12 mouse cellular contexts compared by ENCODE assay signal in the genomic region with DNA sequence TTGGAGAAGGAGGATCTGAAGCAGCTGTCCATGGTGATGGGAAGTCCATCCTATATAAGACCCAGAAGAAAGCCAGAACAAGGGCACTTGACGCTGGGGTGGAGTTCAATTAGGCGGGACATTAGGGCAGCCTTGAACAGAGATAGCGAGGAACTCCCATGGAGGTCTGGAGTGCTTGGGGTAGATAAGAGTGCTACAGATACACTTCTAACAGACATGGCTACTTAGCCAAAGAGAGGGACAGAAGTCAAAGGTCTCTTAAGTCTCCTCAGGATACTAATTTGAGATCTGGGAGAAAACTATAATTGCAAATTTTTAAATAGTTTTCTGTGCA.
DNase-seq lines count a peak whose midpoint lies in the region; ATAC-seq lines count a peak whose summit lies in the region.
"Had no signal": no experiment of that assay in that cellular context is flagged by ENCODE, and none has a peak within 500 bp of the region (broad histone marks: within the 10 kb centered on the region; RNA-seq: fewer than 3 reads in every experiment).

No protein-coding gene starts in this region.

- ATAC-seq in heart, embryonic 11.5 days (replicated peaks; ENCODE audit: insufficient number of reproducible peaks, low FRiP score, low TSS enrichment), result peak; percentile 99
- 0 out of 2 replicates have a peak, but pooled peaks have one; percentile 25 for ATAC-seq in neural tube, embryonic 11.5 days (ENCODE audit: insufficient read depth, low FRiP score, low TSS enrichment)
- ATAC-seq in neural tube, embryonic 15.5 days (ENCODE audit: low FRiP score), result no peak
- peak; percentile 100 for ATAC-seq in liver, embryonic 13.5 days (ENCODE audit: low read depth)
- ATAC-seq in inflammation-experienced regulatory T-cells, adult 6 months, result no peak

- H3K27ac ChIP-seq in heart, embryonic 11.5 days (ENCODE audit: low read depth, low read length), result peak overlapping the region; percentile 69
- no peak overlapping the region for H3K27ac ChIP-seq in neural tube, embryonic 11.5 days (ENCODE audit: low read depth, low read length)
- H3K27ac ChIP-seq in neural tube, embryonic 15.5 days (replicated peaks), result no peak overlapping the region
- H3K27ac ChIP-seq in liver, embryonic 13.5 days, result peak overlapping the region; percentile 90
- H3K27ac ChIP-seq: hindbrain, embryonic 12.5 days had no signal

- no peak overlapping the region for H3K4me2 ChIP-seq in heart, embryonic 11.5 days
- H3K4me2 ChIP-seq in neural tube, embryonic 11.5 days (ENCODE audit: low read depth), result no peak overlapping the region
- no peak overlapping the region for H3K4me2 ChIP-seq in neural tube, embryonic 15.5 days
- H3K4me2 ChIP-seq in liver, embryonic 13.5 days, result peak overlapping the region; percentile 39
- H3K4me2 ChIP-seq: hindbrain, embryonic 12.5 days had no signal

- H3K4me3 ChIP-seq in heart, embryonic 11.5 days (ENCODE audit: low read depth, low read length), result no peak overlapping the region
- H3K4me3 ChIP-seq in neural tube, embryonic 11.5 days (ENCODE audit: low read depth, low read length), result no peak overlapping the region
- no peak overlapping the region for H3K4me3 ChIP-seq in neural tube, embryonic 15.5 days (replicated peaks)
- no peak overlapping the region for H3K4me3 ChIP-seq in liver, embryonic 13.5 days (replicated peaks)
- H3K4me3 ChIP-seq: hindbrain, embryonic 12.5 days had no signal

- WGBS in heart, embryonic 11.5 days (ENCODE audit: insufficient replicate concordance), result 17% methylated on average over 3 of the region's 3 CpGs
- 91% methylated on average over 3 of the region's 3 CpGs for WGBS in neural tube, embryonic 11.5 days
- 92% methylated on average over 3 of the region's 3 CpGs for WGBS in neural tube, embryonic 15.5 days
- WGBS in liver, embryonic 13.5 days (ENCODE audit: insufficient replicate concordance), result 18% methylated on average over 3 of the region's 3 CpGs

- H3K27me3 ChIP-seq in heart, embryonic 11.5 days (ENCODE audit: control insufficient read depth, insufficient read depth, low read length), result no peaks in the 10 kb centered on the region
- H3K27me3 ChIP-seq in neural tube, embryonic 11.5 days (ENCODE audit: control insufficient read depth, insufficient read depth, low read length), result no peaks in the 10 kb centered on the region
- H3K27me3 ChIP-seq in neural tube, embryonic 15.5 days (replicated peaks), result no peaks in the 10 kb centered on the region
- no peaks in the 10 kb centered on the region for H3K27me3 ChIP-seq in liver, embryonic 13.5 days
- H3K27me3 ChIP-seq: hindbrain, embryonic 12.5 days had no signal

- no peak overlapping the region for H3K9ac ChIP-seq in heart, embryonic 11.5 days (ENCODE audit: low read depth, low read length)
- H3K9ac ChIP-seq in neural tube, embryonic 11.5 days (ENCODE audit: low read length), result no peak overlapping the region
- no peak overlapping the region for H3K9ac ChIP-seq in neural tube, embryonic 15.5 days (replicated peaks)
- no peak overlapping the region for H3K9ac ChIP-seq in liver, embryonic 13.5 days
- H3K9ac ChIP-seq: hindbrain, embryonic 12.5 days had no signal

- no peaks in the 10 kb centered on the region for H3K9me3 ChIP-seq in heart, embryonic 11.5 days (replicated peaks; ENCODE audit: control insufficient read depth, low read length)
- H3K9me3 ChIP-seq in neural tube, embryonic 11.5 days (ENCODE audit: control insufficient read depth, low read length), result no peaks in the 10 kb centered on the region
- no peaks in the 10 kb centered on the region for H3K9me3 ChIP-seq in neural tube, embryonic 15.5 days (replicated peaks)
- H3K9me3 ChIP-seq in liver, embryonic 13.5 days (replicated peaks), result peaks cover 10% of the 10 kb centered on the region; the same call in 1 of the 2 replicates
- H3K9me3 ChIP-seq: hindbrain, embryonic 12.5 days had no signal

- no peak for DNase-seq in heart, adult 18-20 months
- DNase-seq in neural tube, embryonic 11.5 days (ENCODE audit: low spot score), result no peak
- DNase-seq in liver, embryonic 13.5 days, result peak; percentile 72
- peak; percentile 19 for DNase-seq in yolk sac, embryonic 10.5 days (ENCODE audit: low spot score)
- DNase-seq in right cerebral cortex, postnatal 4 days, result no peak
- DNase-seq: B cell, adult 2 months; kidney, postnatal 10 days; thymus, postnatal 14 days had no signal

- H3K4me1 ChIP-seq in heart, embryonic 11.5 days (ENCODE audit: control insufficient read depth, insufficient read depth, low read length), result peaks cover 5% of the 10 kb centered on the region; the same call in 1 of the 2 replicates
- 0 out of 2 replicates have a peak, but pooled peaks cover 5% of the 10 kb centered on the region for H3K4me1 ChIP-seq in neural tube, embryonic 11.5 days (ENCODE audit: control insufficient read depth, insufficient read depth, low read length)
- peaks cover 9% of the 10 kb centered on the region; the same call in 1 of the 2 replicates for H3K4me1 ChIP-seq in neural tube, embryonic 15.5 days
- H3K4me1 ChIP-seq in liver, embryonic 13.5 days (replicated peaks), result peaks cover 63% of the 10 kb centered on the region

- H3K36me3 ChIP-seq in heart, embryonic 11.5 days (ENCODE audit: control insufficient read depth, insufficient read depth, low read length), result no peaks in the 10 kb centered on the region
- no peaks in the 10 kb centered on the region for H3K36me3 ChIP-seq in neural tube, embryonic 11.5 days (ENCODE audit: control insufficient read depth, insufficient read depth, low read length)
- H3K36me3 ChIP-seq in neural tube, embryonic 15.5 days, result no peaks in the 10 kb centered on the region
- H3K36me3 ChIP-seq in liver, embryonic 13.5 days, result no peaks in the 10 kb centered on the region; the same call in 1 of the 2 replicates
- H3K36me3 ChIP-seq: hindbrain, embryonic 12.5 days had no signal

Comparison
In these comparisons a context has a peak if more than half of its experiments do, and no peak if none do; other contexts are left out.
1. ATAC-seq: peak in heart, embryonic 11.5 days (single experiment), neural tube, embryonic 11.5 days (single experiment) and liver, embryonic 13.5 days (single experiment); none in neural tube, embryonic 15.5 days (single experiment) and inflammation-experienced regulatory T-cells, adult 6 months (single experiment).
2. H3K27ac ChIP-seq: peak in heart, embryonic 11.5 days (single experiment) and liver, embryonic 13.5 days (single experiment); none in neural tube, embryonic 11.5 days (single experiment) and neural tube, embryonic 15.5 days (single experiment).
3. DNase-seq: peak in liver, embryonic 13.5 days (single experiment) and yolk sac, embryonic 10.5 days (single experiment); none in heart, adult 18-20 months (0 of 2), neural tube, embryonic 11.5 days (single experiment) and right cerebral cortex, postnatal 4 days (single experiment).